Mouse (Mus musculus): Measurements from ENCODE around the gene Gm28043.
A peak's percentile ranks its signal among the peaks of the same experiment; 100 is the strongest.
"Not testable (repeated sequence)": the region's sequence is repeated elsewhere in the genome, so short reads cannot be mapped to it uniquely, and the experiment has no call there.

The Gm28043 gene

DNA sequence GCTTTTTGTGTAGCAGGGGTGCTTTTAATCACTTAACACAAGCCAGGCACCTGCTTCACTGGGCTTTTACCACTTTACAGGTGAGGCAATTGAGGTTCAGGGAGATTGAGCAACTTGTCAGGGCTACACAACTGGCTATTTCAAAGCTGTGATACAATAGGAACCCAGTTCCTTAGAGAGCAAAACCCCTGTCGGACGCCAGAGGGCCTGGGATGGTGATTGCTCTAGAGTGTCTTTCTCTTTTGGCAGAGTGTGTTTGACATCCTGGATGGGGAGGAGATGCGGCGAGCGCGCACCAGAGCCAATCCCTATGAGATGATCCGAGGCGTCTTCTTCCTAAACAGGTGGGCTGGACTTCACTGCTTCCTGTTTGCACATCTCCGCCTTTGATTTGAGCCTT lies 67.0 kb downstream of the Gm28043 start:
- no peak for DNase-seq

DNA sequence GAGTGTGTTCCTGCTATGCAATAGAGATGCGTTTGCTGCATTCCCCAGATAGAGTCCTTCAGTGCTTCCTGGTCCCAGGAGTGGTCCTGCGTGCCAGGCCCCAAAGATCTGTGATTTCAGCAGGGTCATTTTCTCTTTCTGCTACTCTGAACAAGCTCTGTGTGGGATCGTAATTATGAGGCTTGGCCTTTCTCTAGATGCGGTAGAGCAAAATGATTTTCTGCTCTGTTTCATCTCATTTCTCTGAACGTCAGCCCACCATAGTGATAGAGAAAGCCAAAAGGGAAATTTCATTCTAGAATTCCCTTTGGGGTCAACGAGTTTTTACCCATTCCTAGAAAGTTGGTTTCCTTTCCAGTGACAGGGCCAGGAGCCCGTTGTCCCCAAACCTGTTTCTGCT lies 67.6 kb downstream of the Gm28043 start:
- DNase-seq = no peak

DNA sequence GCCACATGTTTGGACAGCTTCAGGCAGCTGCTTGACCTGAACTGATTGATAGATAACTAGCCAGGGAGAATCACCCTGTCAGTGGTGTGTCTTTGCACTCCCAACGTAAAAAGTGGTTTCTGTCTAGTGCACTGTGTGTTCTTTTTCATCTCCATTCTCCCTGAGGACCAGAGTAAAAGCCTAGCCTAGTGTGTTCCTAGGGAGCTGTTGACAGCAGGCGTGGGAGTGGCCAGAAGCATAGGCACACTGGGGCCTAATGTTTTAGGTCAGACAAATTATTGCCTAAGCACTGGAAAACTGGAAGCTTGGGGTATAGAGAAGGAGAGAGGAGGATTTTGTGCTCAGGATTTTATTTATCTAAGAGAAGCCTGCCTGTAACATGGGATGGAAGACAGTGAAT lies 68.5 kb downstream of the Gm28043 start:
- DNase-seq = no peak

DNA sequence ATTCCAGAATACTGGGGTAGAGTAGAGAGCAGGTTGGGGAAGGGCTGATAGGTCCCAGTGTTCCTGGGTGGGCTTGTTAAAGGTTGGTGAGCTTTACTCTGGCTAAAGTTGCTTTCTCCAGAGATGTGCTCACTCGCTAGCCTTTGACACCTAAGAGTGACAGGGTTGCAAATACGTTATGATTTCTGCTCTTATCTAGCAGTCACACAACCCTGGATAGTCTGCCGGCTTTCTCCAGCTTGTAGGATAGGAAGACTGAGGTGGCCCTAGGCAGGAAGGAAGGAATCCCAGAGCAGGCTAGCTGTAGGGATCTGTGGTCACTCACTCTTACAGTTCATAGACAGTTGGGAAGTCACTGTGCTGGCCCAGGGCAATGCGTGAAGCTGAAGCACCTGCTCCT lies 69.6 kb downstream of the Gm28043 start:
- DNase-seq = no peak

DNA sequence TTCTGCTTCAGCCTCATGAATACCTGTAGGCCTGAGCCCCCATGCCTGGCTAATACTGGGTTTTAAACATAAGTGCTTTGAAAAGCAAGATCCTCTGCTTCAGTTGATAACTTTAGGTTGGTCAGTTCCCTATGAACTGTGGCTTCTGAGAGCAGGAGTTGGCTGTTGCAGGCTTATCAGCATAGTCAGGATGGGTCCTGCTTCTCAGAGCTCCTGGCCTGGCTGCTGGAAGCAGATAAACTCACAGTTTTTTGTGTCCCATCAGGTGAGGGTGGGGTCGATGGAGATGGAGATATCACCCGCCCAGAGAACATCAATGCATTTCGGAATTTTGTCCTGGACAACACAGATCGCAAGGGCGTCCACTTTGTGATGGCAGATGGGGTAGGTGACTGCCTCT lies 72.1 kb downstream of the Gm28043 start:
- DNase-seq = no peak

DNA sequence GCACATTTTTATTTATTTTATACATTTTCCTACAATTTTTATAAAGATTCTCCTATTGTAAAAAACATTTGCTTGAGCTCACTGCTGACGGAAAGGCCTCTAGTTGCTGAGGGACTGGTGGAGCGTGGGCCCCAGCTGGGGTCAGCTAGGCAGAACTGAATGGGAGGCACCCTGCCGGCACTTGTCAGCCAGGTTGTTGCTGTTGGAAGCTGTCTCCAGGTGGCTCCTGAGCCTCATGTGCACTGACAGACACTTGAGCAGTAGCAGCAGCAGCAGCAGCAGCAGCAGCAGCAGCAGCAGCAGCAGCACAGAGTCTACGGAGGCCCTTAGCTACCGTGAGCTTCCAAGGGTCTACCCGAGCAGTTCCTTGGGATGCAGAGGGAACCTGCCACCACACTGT lies 72.7 kb downstream of the Gm28043 start:
- DNase-seq = no peak

DNA sequence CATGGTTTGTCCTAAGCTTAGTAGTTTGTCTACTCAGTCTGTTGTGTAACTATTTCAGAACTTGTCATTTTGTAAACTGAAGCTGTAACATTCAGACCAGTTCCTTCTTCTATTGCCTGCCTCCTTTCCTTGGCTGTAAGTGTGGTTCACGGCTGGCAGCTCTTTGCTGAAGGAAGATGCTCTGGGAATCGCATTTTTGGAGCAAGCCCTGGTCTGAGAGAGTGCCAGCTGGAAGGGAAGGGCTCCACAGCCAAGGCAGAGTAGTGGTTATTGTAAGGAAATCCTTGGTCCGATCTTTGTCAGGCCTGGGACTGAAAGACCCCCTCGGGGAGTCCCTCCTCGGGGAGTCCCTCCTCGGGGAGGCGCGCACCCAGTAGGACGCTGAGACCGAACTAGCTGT lies 73.9 kb downstream of the Gm28043 start:
- no peak for DNase-seq

DNA sequence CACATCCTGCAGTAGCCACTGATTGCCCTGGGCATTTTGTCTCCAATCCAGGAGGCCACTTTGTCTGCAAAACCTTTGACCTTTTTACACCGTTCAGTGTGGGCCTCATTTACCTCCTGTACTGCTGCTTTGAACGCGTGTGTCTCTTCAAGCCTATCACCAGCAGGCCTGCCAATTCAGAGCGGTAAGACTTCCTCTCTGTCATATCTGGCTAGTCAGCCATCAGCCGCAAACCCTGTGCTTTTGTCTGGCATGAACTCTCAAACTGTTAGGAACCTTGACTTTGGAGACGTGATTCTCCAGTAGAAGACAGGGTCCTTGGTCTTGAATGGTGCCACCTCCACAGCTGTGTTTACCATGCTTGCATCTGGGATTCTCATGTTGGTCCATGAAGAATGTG lies 75.6 kb downstream of the Gm28043 start:
- no peak for DNase-seq

DNA sequence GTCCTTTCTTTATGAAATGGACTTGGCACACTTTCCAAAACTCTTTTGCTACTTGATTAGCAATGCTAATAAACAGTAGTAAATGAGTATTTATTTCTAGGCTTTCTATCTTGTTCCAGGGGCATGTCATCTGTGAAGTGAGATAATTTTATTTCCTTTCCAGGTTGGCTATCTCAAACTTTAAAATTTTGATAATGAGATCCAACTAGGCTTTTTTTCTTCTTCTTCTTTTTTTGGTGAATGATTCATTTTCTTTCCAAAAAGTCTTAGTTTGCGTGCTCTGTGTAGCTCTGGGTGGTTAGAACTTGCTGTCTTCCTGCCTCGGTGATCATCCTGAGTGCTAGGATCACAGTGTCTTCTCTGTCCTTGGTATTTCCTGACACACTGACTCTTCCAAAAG lies 78.2 kb downstream of the Gm28043 start:
- DNase-seq = no peak

DNA sequence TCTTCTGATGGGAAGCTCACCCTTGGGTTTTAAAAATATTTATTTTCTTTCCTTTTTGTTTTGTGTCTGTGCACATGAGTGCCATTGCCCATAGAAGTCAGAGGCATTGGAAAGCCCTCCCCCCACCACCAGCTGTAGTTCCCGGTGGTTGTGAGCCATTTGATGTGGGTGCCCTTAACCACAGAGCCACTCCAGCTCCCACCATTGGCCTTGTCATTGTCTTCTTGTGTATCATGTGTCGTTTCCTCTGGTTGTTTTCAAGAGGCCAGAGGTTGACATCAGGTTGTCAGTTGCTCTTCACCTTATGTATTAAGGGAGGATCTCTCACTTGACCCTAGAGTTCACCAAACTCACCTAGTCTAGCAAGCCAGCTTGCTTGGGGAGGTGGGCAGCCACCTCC lies 78.9 kb downstream of the Gm28043 start:
- DNase-seq = no peak

DNA sequence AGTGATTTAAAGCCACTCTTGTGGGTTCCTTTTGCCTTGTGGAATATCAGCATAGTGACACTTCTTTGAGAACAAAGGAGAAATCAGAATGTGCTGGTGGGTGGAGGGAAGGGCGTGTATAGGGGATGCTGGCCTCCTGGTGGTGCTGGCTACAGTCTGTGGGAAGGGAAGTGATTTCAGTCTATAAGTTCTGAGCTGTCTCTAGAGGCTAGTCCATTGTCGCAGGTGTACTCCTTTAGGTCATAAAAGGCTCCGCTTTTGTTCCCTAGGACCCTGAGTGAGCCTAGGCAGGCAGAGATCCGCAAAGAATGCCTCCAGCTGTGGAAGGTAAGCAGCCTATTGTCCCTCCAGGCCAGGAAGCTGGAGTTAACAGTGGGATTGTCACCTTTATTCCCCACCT lies 79.8 kb downstream of the Gm28043 start:
- DNase-seq = no peak

DNA sequence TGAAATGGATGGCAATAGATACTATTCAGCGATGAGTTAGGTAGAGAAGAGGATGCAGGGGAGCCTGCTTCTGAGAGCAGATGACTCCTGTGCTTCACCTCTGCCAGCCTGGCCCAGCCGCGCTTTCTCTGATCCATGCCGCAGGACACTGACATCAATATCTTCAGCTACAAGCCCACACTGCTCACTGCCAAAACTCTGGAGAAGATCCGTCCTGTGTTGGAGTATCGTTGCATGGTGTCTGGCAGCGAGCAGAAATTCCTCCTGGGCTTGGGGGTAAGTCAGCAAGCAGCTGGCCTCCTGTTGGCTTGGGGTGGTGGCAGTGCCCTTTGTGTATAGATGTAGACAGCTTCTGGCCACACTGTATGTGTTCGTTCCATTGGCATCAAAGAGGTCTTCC lies 82.3 kb downstream of the Gm28043 start:
- DNase-seq = no peak

DNA sequence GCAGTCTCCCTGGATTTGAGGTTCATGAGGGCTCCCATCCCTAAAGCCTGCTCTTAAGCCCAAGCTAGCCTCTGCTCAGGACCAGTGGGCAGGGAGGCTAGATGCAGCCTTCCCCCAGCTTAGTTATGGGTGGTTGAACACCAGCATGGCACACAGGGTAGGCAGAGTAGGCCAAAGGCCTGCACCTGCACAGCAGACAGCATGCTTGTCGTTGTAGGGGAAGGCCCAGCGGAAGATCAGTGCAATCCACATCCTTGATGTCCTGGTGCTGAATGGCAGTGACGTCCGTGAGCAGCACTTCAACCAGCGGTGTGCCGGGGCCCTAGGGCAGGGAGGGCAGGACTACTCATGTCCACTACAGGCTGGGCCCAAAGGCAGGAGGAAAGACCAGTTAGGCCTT lies 83.7 kb downstream of the Gm28043 start:
- no peak for DNase-seq

DNA sequence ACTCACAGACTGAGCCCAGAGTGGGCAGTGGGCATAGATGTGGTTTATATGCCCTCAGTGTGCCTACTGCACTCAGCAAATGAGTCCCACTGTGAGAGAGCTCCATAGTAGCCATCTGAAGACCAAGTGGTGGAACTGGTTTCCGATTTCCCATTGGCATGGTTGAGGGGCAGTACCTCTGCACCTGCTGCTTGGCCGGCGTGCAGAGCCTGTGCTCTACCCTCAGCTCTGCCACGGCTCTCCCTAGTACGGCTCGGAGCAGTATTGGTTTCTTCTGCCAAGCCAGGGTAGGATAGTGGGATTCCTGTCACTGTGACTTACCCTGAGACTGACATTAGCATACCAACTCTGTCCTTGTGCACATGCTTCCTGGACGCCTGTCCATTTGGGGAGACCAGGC lies 85.9 kb downstream of the Gm28043 start:
- DNase-seq = no peak

DNA sequence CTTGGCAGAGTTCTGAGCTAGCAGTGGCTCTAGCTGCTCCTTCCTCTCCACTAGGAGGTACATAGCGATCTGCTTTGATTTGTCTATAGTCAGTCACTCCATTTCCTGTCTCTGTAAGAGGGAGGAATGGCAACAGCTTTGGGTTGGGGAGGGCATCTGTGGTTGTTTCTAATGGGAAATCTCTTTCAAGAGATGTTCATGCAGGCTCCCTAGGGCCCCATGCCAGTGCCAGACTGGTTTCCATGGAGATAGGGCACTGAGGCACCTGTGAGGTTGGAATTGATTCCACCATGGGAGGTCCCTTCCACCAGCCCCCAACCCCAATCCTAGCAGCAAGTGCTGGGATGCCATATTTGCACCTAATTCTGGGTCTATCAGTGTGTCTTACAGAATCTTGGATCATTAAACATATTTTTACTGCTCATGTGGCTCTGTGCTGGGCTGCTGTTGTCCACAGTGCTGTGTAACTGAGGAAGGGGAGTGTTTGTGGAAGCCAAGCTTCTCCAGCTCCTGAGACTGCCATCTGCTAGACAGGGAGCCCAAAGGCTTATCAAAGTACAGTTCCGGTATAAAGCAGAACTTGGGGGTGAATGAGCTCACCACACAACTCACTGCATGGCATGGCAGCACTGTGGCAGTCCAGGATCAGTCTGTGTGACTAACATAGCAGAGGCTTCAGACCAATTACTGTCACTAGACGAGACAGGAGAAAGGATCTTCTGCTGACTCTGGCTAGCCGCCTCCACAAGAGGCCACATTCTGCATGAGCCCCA lies 88.4 kb downstream of the Gm28043 start:
- no peak for DNase-seq

DNA sequence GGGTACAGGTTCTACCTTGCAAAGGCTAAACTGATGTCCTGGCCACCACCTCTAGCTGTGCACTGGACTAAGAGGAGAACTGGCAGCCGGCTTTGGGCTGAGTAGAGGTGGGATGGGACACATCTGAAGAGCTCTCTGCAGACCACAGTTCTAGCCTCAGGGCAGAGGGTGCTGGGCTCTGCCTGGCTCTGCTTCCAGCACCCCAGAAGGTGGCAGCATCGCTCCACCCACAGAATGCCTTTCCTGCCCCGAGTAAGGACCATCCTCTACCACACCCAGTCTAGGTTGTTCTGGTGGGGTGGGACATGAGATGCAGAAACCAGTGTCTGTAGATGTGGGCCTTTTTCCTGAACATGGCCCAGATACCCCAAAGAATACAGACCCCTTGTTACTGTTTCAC lies 90.1 kb downstream of the Gm28043 start:
- peak; percentile 35 to 74 for DNase-seq

DNA sequence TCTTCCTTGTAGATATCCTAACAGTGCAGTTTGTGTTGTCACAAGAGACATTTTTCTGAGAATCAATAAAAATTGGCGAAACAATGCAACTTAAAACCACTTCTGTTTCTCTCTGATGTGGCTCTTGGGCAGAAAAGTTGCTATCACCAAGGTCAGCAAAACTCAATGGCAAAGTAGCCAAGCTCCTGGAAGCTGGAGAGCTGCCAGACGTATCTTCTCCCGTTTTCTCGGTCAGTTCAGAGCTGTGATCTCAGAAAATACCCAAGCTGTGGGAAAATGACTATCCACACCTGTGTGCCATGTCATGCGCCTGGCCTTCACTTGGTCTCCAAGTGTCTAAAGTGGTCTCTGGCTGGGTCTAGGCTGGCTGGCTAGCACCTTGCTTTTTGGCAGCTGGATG lies 91.2 kb downstream of the Gm28043 start:
- peak in 1 of 2 experiments; percentile 44 for DNase-seq

DNA sequence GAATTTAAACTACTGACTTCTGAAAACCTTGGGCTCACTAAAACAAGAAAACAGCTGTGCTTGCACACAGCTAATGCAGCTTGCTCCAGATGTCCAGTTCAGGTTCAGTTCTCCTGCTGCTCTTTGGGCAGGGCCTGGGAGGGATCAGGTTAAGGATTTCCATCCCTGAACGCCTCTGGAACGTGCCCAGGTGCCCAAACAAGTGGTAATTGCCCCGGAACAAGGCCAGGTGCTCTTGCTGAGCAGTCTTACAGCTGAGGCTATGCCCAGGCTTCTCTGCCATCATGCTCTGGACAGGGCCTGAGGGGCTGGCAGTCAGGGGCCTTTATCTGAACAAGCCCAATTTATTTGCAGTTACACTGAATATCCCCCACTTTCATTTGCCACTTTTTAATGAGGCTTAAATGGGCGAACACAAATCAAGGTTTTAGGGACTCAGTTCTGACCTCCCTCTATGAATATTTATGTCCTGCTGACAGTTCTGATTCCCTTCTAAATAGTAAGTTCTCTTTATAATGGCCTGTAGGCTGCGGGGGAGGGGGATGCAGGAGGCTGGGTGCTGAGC lies 92.4 kb downstream of the Gm28043 start:
- peak; percentile 46 to 59 for DNase-seq

DNA sequence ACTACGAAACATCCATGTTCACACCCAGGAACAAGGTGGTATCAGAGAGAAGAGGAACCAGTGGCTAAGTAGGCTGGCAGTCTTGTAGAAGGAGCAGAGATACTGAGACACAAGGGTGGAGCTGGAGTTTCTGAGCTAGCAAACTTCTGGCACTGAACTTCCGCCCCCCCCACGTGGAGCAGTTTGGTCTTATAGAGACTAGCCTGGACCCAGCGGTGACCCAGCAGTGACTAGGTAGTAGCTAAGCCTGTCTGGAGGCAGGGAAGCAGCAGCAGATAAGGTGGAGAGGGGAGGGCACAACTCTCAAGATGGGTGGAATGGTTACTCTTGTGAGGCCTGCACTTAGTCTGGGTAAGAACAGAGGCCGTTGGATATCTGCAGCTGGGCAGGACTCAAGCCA lies 94.1 kb downstream of the Gm28043 start:
- DNase-seq = no peak

DNA sequence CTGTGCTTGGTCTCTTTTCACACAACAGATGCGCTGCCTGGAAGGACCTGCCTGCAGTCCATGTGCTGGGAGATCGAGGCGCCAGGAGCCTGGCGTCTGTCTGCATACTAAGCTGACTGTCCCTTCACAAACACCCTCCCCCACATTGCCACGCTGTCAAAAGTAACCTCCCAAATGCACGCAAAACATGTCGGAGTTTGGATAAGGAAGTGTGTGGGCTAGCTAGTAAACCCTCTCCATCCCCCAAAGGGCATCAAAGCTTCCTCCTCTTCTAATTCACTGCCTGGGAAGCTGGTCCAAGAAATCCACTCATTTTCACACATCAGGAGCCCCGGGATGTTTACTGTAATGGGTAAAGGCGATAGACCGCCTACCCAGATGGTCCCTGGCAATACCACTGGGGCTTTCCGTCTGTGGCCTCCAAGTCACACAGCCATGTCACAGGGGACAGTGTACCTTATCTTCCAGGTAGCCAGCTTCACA lies 95.9 kb downstream of the Gm28043 start:
- no peak for DNase-seq

DNA sequence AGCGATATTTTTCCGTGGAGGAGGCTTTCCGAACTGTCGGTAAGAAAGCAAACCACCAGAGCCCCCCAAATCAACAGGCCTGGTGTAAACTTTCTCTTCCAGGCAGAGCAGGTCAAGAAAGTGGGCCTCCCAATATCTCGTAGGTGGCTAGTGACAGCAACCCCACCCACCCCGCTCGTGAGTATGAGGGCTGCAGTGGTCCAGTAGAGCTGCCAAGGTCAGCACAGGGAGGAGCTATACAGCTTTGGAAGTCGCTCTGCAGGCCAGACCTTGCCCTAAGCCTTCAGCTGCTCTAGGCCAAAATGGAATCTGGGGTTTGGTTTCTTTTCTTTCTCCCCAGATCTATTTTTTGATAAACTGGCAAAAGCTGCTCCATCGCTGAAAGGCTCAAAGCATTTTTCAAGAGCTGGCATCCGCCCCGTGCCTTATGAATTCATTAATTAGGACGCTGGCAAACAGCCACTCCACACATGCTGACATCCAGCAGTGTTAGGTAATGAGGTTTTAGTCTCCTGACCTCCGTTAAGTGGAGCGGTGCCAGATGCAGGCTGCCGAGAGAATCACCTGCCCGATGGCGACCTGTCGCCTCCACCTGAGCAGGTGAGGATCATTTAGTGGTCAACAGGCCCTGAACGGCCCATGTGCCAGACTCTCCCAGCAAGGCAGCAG lies 96.5 kb downstream of the Gm28043 start:
- peak; percentile 89 for DNase-seq

DNA sequence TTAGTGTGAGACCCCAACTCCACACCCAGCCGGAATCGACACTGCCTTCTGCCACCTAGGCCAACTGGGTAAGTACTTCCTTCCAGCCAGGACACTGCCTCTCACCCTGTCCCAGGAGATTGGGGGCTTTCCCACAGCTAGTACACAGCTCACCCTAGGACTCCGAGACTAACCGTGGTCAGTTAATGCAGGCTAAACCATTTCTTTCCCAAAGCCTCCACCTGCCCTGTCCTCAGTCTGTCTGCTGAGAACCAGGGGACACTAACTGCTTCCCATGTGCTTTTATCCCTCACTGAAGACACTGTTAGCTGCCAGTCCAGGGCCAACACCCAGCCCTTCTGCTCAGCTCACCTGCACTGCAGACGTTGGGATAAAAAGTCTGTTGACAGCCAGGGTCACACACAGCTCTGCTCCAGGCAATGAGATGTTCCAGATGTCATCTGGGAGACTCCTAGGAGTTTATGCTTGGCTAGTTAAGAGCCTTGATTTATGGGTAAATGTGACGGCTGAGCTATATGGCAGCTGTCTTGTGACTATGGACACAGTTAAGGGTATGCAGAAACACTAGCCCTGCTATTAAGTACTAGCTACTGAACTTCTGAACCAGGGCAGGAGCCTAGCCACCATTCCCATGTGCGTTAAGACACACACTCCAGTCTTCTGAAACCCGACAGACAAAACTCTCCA lies 97.2 kb downstream of the Gm28043 start:
- no peak for DNase-seq

DNA sequence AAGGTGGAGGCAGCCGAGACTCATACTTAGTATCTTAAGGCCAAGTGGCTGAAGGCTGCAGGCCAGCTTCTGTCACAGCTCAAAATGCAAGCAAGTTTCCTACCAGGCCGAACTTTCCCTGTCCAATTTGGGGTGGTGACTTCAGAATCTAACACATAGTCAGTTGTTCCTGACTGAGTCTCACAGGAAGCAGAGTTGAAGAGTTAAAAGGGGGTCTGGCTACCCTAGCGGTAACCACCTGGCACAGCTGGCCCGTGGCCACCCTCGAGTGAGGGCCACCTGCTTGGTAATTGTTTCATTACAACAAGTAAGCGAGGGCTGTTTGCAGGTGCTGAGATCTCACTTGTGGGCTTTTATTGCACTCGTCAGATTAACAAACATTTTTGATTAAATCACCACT lies 97.9 kb downstream of the Gm28043 start:
- no peak for DNase-seq

DNA sequence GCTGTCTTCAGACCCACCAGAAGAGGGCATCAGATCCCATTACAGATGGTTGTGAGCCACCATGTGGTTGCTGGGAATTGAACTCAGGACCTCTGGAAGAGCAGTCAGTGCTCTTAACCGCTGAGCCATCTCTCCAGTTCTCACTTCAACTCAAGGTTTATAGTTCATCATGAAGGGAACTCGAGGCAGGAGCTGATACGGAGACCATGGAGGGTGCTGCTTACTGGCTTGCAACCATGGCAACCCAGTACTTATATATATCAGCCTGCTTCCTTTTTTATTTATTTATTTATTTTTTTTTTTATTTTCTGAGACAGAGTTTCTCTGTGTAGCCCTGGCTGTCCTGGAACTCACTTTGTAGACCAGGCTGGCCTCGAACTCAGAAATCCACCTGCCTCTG lies 99.1 kb downstream of the Gm28043 start:
- not testable (repeated sequence) for DNase-seq
